Mouse (Mus musculus) adrenal gland, postnatal 10 days (tissue): Measurements from ENCODE around the gene Hc. TPM values are rescaled to one million over a fixed set of nuclear protein-coding genes. Genes with fewer than 3 reads are reported as not detected.
A peak's percentile ranks its signal among the peaks of the same experiment; 100 is the strongest.

Source experiments
- DNase-seq: peaks from one replicate; pipeline ENCODE4 v3.0.0; 2021; ENCODE audit warnings: mixed read lengths
- total RNA-seq, 2 experiments: library from RNA; stranded (reverse); gene quantifications; 2 replicates each; pipeline ENCODE4 v1.2.3; 2021

Gene Hc
- total RNA-seq, 2 experiments from 2014 or later, result 36.3 to 64.6 TPM

GRCm38 (mm10) chr2:34976945-34977658 lies 84.1 kb downstream of the Hc start:
- DNase-seq, result no peak

- no peak for DNase-seq
Observed at GRCm38 (mm10) chr2:34976447-34976846, 84.8 kb downstream of the Hc start.

GRCm38 (mm10) chr2:34973087-34973486 lies 88.2 kb downstream of the Hc start:
- no peak for DNase-seq

GRCm38 (mm10) chr2:34971080-34971888 lies 90.0 kb downstream of the Hc start:
- DNase-seq, result no peak

GRCm38 (mm10) chr2:34970092-34970750 lies 91.0 kb downstream of the Hc start:
- DNase-seq, result peak; percentile 92

- peak; percentile 50 for DNase-seq
Observed at GRCm38 (mm10) chr2:34969166-34969565, 92.1 kb downstream of the Hc start.

GRCm38 (mm10) chr2:34966243-34966934 lies 94.8 kb downstream of the Hc start:
- DNase-seq, result no peak

- no peak for DNase-seq
Observed at GRCm38 (mm10) chr2:34965806-34966205, 95.4 kb downstream of the Hc start.

GRCm38 (mm10) chr2:34965293-34965692 lies 95.9 kb downstream of the Hc start:
- DNase-seq, result peak; percentile 35

- DNase-seq, result no peak
Observed at GRCm38 (mm10) chr2:34964651-34965050, 96.6 kb downstream of the Hc start.

GRCm38 (mm10) chr2:34964230-34964629 lies 97.0 kb downstream of the Hc start:
- DNase-seq, result no peak

GRCm38 (mm10) chr2:34963371-34963956 lies 97.8 kb downstream of the Hc start:
- DNase-seq, result no peak

- no peak for DNase-seq
Observed at GRCm38 (mm10) chr2:34962893-34963292, 98.3 kb downstream of the Hc start.

- DNase-seq, result no peak
Observed at GRCm38 (mm10) chr2:34962211-34962610, 99.0 kb downstream of the Hc start.

GRCm38 (mm10) chr2:34961481-34962036 lies 99.7 kb downstream of the Hc start, which contains the start of gene Traf1:
Traf1 (minus strand) TSS chr2:34961772.
- DNase-seq, result peak; percentile 69

GRCm38 (mm10) chr2:34960966-34961365 lies 100.3 kb downstream of the Hc start:
- no peak for DNase-seq

- no peak for DNase-seq
Observed at GRCm38 (mm10) chr2:34960466-34960865, 100.8 kb downstream of the Hc start.

- DNase-seq, result no peak
Observed at GRCm38 (mm10) chr2:34958582-34958981, 102.7 kb downstream of the Hc start.

GRCm38 (mm10) chr2:34958036-34958435 lies 103.2 kb downstream of the Hc start:
- no peak for DNase-seq

- no peak for DNase-seq
Observed at GRCm38 (mm10) chr2:34957405-34957804, 103.8 kb downstream of the Hc start.

- DNase-seq, result no peak
Observed at GRCm38 (mm10) chr2:34956941-34957340, 104.3 kb downstream of the Hc start.

- no peak for DNase-seq
Observed at GRCm38 (mm10) chr2:34954344-34954743, 106.9 kb downstream of the Hc start.
